Mouse (Mus musculus) CH12.LX (cell line): ENCODE results near the gene Mllt11.

Experiments
- BHLHE40 ChIP-seq: IDR thresholded peaks from 2 replicates; pipeline ENCODE4 v1.6.1; 2011; ENCODE audit warnings: mild to moderate bottlenecking, low read depth, low read length, improper control_type of control experiment
- CHD1 ChIP-seq: IDR thresholded peaks from 2 replicates; pipeline ENCODE4 v1.6.1; 2012; ENCODE audit warnings: low read depth, low read length, improper control_type of control experiment, inconsistent platforms
- CHD2 ChIP-seq: IDR thresholded peaks from 2 replicates; pipeline ENCODE4 v1.6.1; 2011; ENCODE audit warnings: low read length, improper control_type of control experiment
- CTCF ChIP-seq, 2 experiments: IDR thresholded peaks in 1 of 2; conservative IDR thresholded peaks in 1 of 2; 2 replicates each; pipeline ENCODE4 v1.5.1; 2011 to 2012; ENCODE audit warnings: low read depth in 2 of 2, low read length in 2 of 2, improper control_type of control experiment in 1 of 2, inconsistent platforms in 1 of 2, mild to moderate bottlenecking in 1 of 2, moderate library complexity in 1 of 2
- ELF1 ChIP-seq: IDR thresholded peaks from 2 replicates; pipeline ENCODE4 v1.6.1; 2014; ENCODE audit warnings: low read depth, mild to moderate bottlenecking, inconsistent platforms, low read length, improper control_type of control experiment
- EP300 ChIP-seq: IDR thresholded peaks from 2 replicates; pipeline ENCODE4 v1.6.1; 2011; ENCODE audit warnings: low read length, improper control_type of control experiment
- HCFC1 ChIP-seq: IDR thresholded peaks from 2 replicates; pipeline ENCODE4 v1.6.1; 2012; ENCODE audit warnings: low read depth, mild to moderate bottlenecking, inconsistent platforms, low read length, improper control_type of control experiment
- KAT2A ChIP-seq: IDR thresholded peaks from 2 replicates; pipeline ENCODE4 v1.6.1; 2012; ENCODE audit warnings: low read length, improper control_type of control experiment, inconsistent platforms; ENCODE audit not compliant: insufficient replicate concordance
- POLR2A ChIP-seq: IDR thresholded peaks from 2 replicates; pipeline ENCODE4 v1.6.1; 2011; ENCODE audit warnings: low read depth, mild to moderate bottlenecking, improper control_type of control experiment, low read length
- RAD21 ChIP-seq: IDR thresholded peaks from 2 replicates; pipeline ENCODE4 v1.6.1; 2011; ENCODE audit warnings: low read depth, mild to moderate bottlenecking, low read length, improper control_type of control experiment, moderate library complexity
- SIN3A ChIP-seq: IDR thresholded peaks from 2 replicates; pipeline ENCODE4 v1.6.1; 2012; ENCODE audit warnings: low read length, improper control_type of control experiment, inconsistent platforms
- ZNF384 ChIP-seq: IDR thresholded peaks from 2 replicates; pipeline ENCODE4 v1.6.1; 2012; ENCODE audit warnings: low read depth, low read length, improper control_type of control experiment, inconsistent platforms

DNA sequence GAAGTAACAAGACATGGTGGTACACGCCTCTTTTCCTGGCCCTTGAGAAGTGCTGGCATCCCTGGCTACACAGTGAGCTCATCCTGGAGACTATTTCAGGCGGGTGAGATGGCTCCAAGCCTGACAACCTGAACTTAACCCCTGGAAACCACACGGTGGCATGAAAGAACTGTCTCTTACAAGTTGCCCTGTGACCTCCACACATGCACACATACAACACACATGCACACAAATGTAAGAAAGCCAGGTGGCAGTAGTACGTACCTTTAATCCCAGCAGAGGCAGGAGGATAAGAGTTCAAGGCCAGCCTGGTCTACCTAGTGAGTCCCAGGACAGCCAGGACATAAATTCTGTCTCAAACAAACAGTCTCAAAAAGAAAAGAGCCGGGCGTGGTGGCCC is 7.1 kb upstream of the Mllt11 start:
- TF ChIP-seq ELF1: no peak
- TF ChIP-seq SIN3A: no peak
- no peak for TF ChIP-seq POLR2A
- TF ChIP-seq ZNF384: no peak
- no peak for TF ChIP-seq BHLHE40
- TF ChIP-seq CHD1: no peak
- TF ChIP-seq HCFC1: no peak
- TF ChIP-seq KAT2A: no peak
- TF ChIP-seq RAD21: peak; percentile 14
- peak in 1 of 2 experiments; percentile 37; a peak in 2 of 4 replicates for TF ChIP-seq CTCF (conservative IDR thresholded peaks at IDR 0.05 in 1 of 2, IDR thresholded peaks at IDR 0.05 in 1 of 2; ENCODE audit: low read depth in 2 of 2, low read length in 2 of 2)
- TF ChIP-seq EP300: no peak
- no peak for TF ChIP-seq CHD2
